Mouse (Mus musculus): ENCODE results near the gene Ppp2r3c. TPM values are rescaled to one million over a fixed set of nuclear protein-coding genes. Genes with fewer than 3 reads are reported as not detected.
"Not testable (repeated sequence)": the region's sequence is repeated elsewhere in the genome, so short reads cannot be mapped to it uniquely, and the experiment has no call there.

Gene Ppp2r3c
- 25.6 and 27.2 TPM in 2 replicates for polyA plus RNA-seq (2015; fragmentation: Nextera tagmentation; extraction: Ambion mirVana)

GRCm38 (mm10) chr12:55302485-55303441, at the start of gene Ppp2r3c:
TSS of gene Ppp2r3c (minus strand) at chr12:55302998.
- H3K36me3 ChIP-seq = peaks cover 13% of the 10 kb centered on the region
- peak within 1 kb of the TSS; percentile 62 for H3K4me3 ChIP-seq
- H3K4me2 ChIP-seq = peak within 1 kb of the TSS; percentile 73
- H3K27ac ChIP-seq (replicated peaks) = peak within 1 kb of the TSS; percentile 85
- no peaks in the 10 kb centered on the region for H3K9me3 ChIP-seq
- H3K27me3 ChIP-seq = no peaks in the 10 kb centered on the region
- H3K4me1 ChIP-seq (replicated peaks) = peaks cover 44% of the 10 kb centered on the region
- under 1% methylated on average over 55 of the region's 55 CpGs for WGBS
- H3K9ac ChIP-seq = peak within 1 kb of the TSS; percentile 77
- peak; percentile 97 for ATAC-seq (ENCODE audit: low read depth)

- WGBS = 76% methylated on average over 13 of the region's 13 CpGs
- no peaks in the 10 kb centered on the region for H3K36me3 ChIP-seq
- ATAC-seq (ENCODE audit: low read depth) = peak; percentile 65
- no peak overlapping the region for H3K9ac ChIP-seq
- no peaks in the 10 kb centered on the region for H3K9me3 ChIP-seq
- H3K27ac ChIP-seq (replicated peaks) = peak overlapping the region; percentile 72
- no peaks in the 10 kb centered on the region for H3K27me3 ChIP-seq
- H3K4me2 ChIP-seq = peak overlapping the region; percentile 26; the same call in 1 of the 2 replicates
- no peak overlapping the region for H3K4me3 ChIP-seq
- 0 out of 2 replicates have a peak, but pooled peaks cover 6% of the 10 kb centered on the region for H3K4me1 ChIP-seq (replicated peaks)
Observed at GRCm38 (mm10) chr12:55344583-55344982, 41.8 kb upstream of the Ppp2r3c start.

- no peaks in the 10 kb centered on the region for H3K9me3 ChIP-seq
- peak; percentile 82 for ATAC-seq (ENCODE audit: low read depth)
Observed at GRCm38 (mm10) chr12:55343998-55344397, 41.2 kb upstream of the Ppp2r3c start.

GRCm38 (mm10) chr12:55343045-55343444, 40.2 kb upstream of the Ppp2r3c start:
- H3K9me3 ChIP-seq; H3K4me1 ChIP-seq (replicated peaks); H3K36me3 ChIP-seq; H3K9ac ChIP-seq; ATAC-seq (ENCODE audit: low read depth); H3K27me3 ChIP-seq; H3K4me3 ChIP-seq; H3K4me2 ChIP-seq; H3K27ac ChIP-seq (replicated peaks): not testable (repeated sequence)
- 89% methylated on average over 1 of the region's 1 CpGs for WGBS

More at GRCm38 (mm10) chr12:55343998-55344397, 41.2 kb upstream of the Ppp2r3c start:
- Histone ChIP-seq H3K4me1 (replicated peaks) (0 out of 2 replicates have a peak, but pooled peaks cover 6% of the 10 kb centered on the region), H3K27me3 (no peaks in the 10 kb centered on the region), H3K4me3 (no peak overlapping the region), H3K4me2 (peak overlapping the region; percentile 26; the same call in 1 of the 2 replicates), H3K9ac (no peak overlapping the region), H3K27ac (replicated peaks) (peak overlapping the region; percentile 72), H3K36me3 (no peaks in the 10 kb centered on the region)
- WGBS = 75% methylated on average over 11 of the region's 11 CpGs

- H3K4me2 ChIP-seq; ATAC-seq (ENCODE audit: low read depth); H3K9me3 ChIP-seq; H3K4me3 ChIP-seq; H3K27ac ChIP-seq (replicated peaks); H3K4me1 ChIP-seq (replicated peaks); H3K27me3 ChIP-seq; H3K36me3 ChIP-seq; H3K9ac ChIP-seq: not testable (repeated sequence)
- WGBS = 93% methylated on average over 1 of the region's 2 CpGs
Observed at GRCm38 (mm10) chr12:55338490-55338889, 35.7 kb upstream of the Ppp2r3c start.

GRCm38 (mm10) chr12:55333662-55334061, 30.9 kb upstream of the Ppp2r3c start:
- H3K4me1 ChIP-seq (replicated peaks) = no peaks in the 10 kb centered on the region
- 87% methylated on average over 7 of the region's 7 CpGs for WGBS

GRCm38 (mm10) chr12:55329351-55329750, 26.6 kb upstream of the Ppp2r3c start:
- no peak for ATAC-seq (ENCODE audit: low read depth)
- H3K36me3 ChIP-seq = peaks cover 7% of the 10 kb centered on the region; the same call in 1 of the 2 replicates
- no peak overlapping the region for H3K27ac ChIP-seq (replicated peaks)
- no peak overlapping the region for H3K4me3 ChIP-seq
- H3K9me3 ChIP-seq = no peaks in the 10 kb centered on the region
- no peaks in the 10 kb centered on the region for H3K4me1 ChIP-seq (replicated peaks)
- H3K9ac ChIP-seq = no peak overlapping the region
- H3K27me3 ChIP-seq = no peaks in the 10 kb centered on the region
- no peak overlapping the region for H3K4me2 ChIP-seq
- 95% methylated on average over 7 of the region's 7 CpGs for WGBS

More at GRCm38 (mm10) chr12:55333662-55334061, 30.9 kb upstream of the Ppp2r3c start:
- H3K4me3 ChIP-seq = no peak overlapping the region
- no peak overlapping the region for H3K4me2 ChIP-seq
- H3K27ac ChIP-seq (replicated peaks) = no peak overlapping the region
- no peaks in the 10 kb centered on the region for H3K27me3 ChIP-seq
- H3K36me3 ChIP-seq = peaks cover 7% of the 10 kb centered on the region; the same call in 1 of the 2 replicates
- no peak overlapping the region for H3K9ac ChIP-seq
- no peak for ATAC-seq (ENCODE audit: low read depth)
- H3K9me3 ChIP-seq = no peaks in the 10 kb centered on the region

- Histone ChIP-seq H3K4me3 (no peak overlapping the region), H3K27me3 (no peaks in the 10 kb centered on the region), H3K9me3 (no peaks in the 10 kb centered on the region), H3K9ac (no peak overlapping the region), H3K36me3 (peaks cover 7% of the 10 kb centered on the region; the same call in 1 of the 2 replicates), H3K4me2 (no peak overlapping the region), H3K4me1 (replicated peaks) (no peaks in the 10 kb centered on the region), H3K27ac (replicated peaks) (no peak overlapping the region)
- no peak for ATAC-seq (ENCODE audit: low read depth)
- WGBS = 92% methylated on average over 4 of the region's 4 CpGs
Observed at GRCm38 (mm10) chr12:55328784-55329183, 26.0 kb upstream of the Ppp2r3c start.

GRCm38 (mm10) chr12:55325702-55326101, 22.9 kb upstream of the Ppp2r3c start:
- H3K4me1 ChIP-seq (replicated peaks) = no peaks in the 10 kb centered on the region
- H3K27ac ChIP-seq (replicated peaks) = no peak overlapping the region
- WGBS = 95% methylated on average over 7 of the region's 7 CpGs
- no peak overlapping the region for H3K4me2 ChIP-seq
- H3K4me3 ChIP-seq = no peak overlapping the region
- no peak overlapping the region for H3K9ac ChIP-seq
- ATAC-seq (ENCODE audit: low read depth) = no peak
- H3K36me3 ChIP-seq = peaks cover 7% of the 10 kb centered on the region; the same call in 1 of the 2 replicates
- no peaks in the 10 kb centered on the region for H3K27me3 ChIP-seq
- H3K9me3 ChIP-seq = no peaks in the 10 kb centered on the region

- Histone ChIP-seq H3K4me1 (replicated peaks) (no peaks in the 10 kb centered on the region), H3K4me2 (no peak overlapping the region), H3K9ac (no peak overlapping the region), H3K4me3 (no peak overlapping the region), H3K27ac (replicated peaks) (peak overlapping the region; percentile 14), H3K36me3 (0 out of 2 replicates have a peak, but pooled peaks cover 3% of the 10 kb centered on the region), H3K9me3 (no peaks in the 10 kb centered on the region), H3K27me3 (no peaks in the 10 kb centered on the region)
- no peak for ATAC-seq (ENCODE audit: low read depth)
- 80% methylated on average over 18 of the region's 18 CpGs for WGBS
Observed at GRCm38 (mm10) chr12:55321642-55322291, 19.0 kb upstream of the Ppp2r3c start.

- no peaks in the 10 kb centered on the region for H3K4me1 ChIP-seq (replicated peaks)
- no peak overlapping the region for H3K9ac ChIP-seq
- no peaks in the 10 kb centered on the region for H3K9me3 ChIP-seq
- no peaks in the 10 kb centered on the region for H3K27me3 ChIP-seq
- 49% methylated on average over 5 of the region's 5 CpGs for WGBS
- H3K4me2 ChIP-seq = no peak overlapping the region
- no peak overlapping the region for H3K27ac ChIP-seq (replicated peaks)
- H3K36me3 ChIP-seq = peaks cover 9% of the 10 kb centered on the region; the same call in 1 of the 2 replicates
- no peak overlapping the region for H3K4me3 ChIP-seq
- no peak for ATAC-seq (ENCODE audit: low read depth)
Observed at GRCm38 (mm10) chr12:55315192-55315591, 12.4 kb upstream of the Ppp2r3c start.

GRCm38 (mm10) chr12:55313901-55314300, 11.1 kb upstream of the Ppp2r3c start:
- WGBS = 89% methylated on average over 5 of the region's 5 CpGs
- Histone ChIP-seq H3K4me1 (replicated peaks) (no peaks in the 10 kb centered on the region), H3K4me3 (no peak overlapping the region), H3K9me3 (no peaks in the 10 kb centered on the region), H3K27ac (replicated peaks) (no peak overlapping the region), H3K4me2 (no peak overlapping the region), H3K9ac (no peak overlapping the region), H3K27me3 (no peaks in the 10 kb centered on the region), H3K36me3 (peaks cover 9% of the 10 kb centered on the region; the same call in 1 of the 2 replicates)
- ATAC-seq (ENCODE audit: low read depth) = no peak
